Comparison of ENCODE assay signal across 8 mouse cellular contexts in genomic region chr17:6777629-6778331, GRCm38 (mm10). TPM values are rescaled to one million over a fixed set of nuclear protein-coding genes. Genes with fewer than 3 reads are reported as not detected.
A peak's percentile ranks its signal among the peaks of the same experiment; 100 is the strongest.
DNase-seq lines count a peak whose midpoint lies in the region; ATAC-seq and TF ChIP-seq lines count a peak whose summit lies in the region.
"Had no signal": no experiment of that assay in that cellular context is flagged by ENCODE, and none has a peak within 500 bp of the region (broad histone marks: within the 10 kb centered on the region; RNA-seq: fewer than 3 reads in every experiment).

No protein-coding gene starts in this region.

- no peaks in the 10 kb centered on the region for H3K36me3 ChIP-seq in kidney, embryonic 16.5 days (ENCODE audit: insufficient read depth, low read length)
- H3K36me3 ChIP-seq in ES-E14 (ENCODE audit: control insufficient read depth, insufficient read depth, low read length, poor library complexity, severe bottlenecking) = peaks cover 2% of the 10 kb centered on the region; the same call in 1 of the 2 replicates
- H3K36me3 ChIP-seq in embryonic facial prominence, embryonic 14.5 days (ENCODE audit: control insufficient read depth, insufficient read depth, low read length) = no peaks in the 10 kb centered on the region
- no peaks in the 10 kb centered on the region for H3K36me3 ChIP-seq in stomach, embryonic 14.5 days (ENCODE audit: control insufficient read depth, insufficient read depth, low read length)

- peak overlapping the region; percentile 73 for H3K27ac ChIP-seq in kidney, embryonic 16.5 days (ENCODE audit: low read length)
- H3K27ac ChIP-seq in ES-E14 (ENCODE audit: insufficient read depth, low read depth, low read length, poor library complexity, severe bottlenecking) = peak overlapping the region; percentile 70; the same call in 1 of the 2 replicates
- no peak overlapping the region; the same call in 1 of the 2 replicates for H3K27ac ChIP-seq in embryonic facial prominence, embryonic 14.5 days (replicated peaks; ENCODE audit: low read depth, low read length)
- no peak overlapping the region for H3K27ac ChIP-seq in stomach, embryonic 14.5 days (ENCODE audit: low read length)

- H3K9me3 ChIP-seq in kidney, embryonic 16.5 days (ENCODE audit: low read length) = no peaks in the 10 kb centered on the region
- no peaks in the 10 kb centered on the region for H3K9me3 ChIP-seq in ES-E14 (ENCODE audit: control insufficient read depth, insufficient read depth, low read depth, low read length)
- H3K9me3 ChIP-seq in embryonic facial prominence, embryonic 14.5 days (ENCODE audit: control insufficient read depth, low read length) = no peaks in the 10 kb centered on the region
- H3K9me3 ChIP-seq in stomach, embryonic 14.5 days (ENCODE audit: control insufficient read depth, low read depth, low read length) = no peaks in the 10 kb centered on the region

- H3K9ac ChIP-seq in kidney, embryonic 16.5 days (replicated peaks; ENCODE audit: low read length) = no peak overlapping the region
- peak overlapping the region; percentile 63; the same call in 1 of the 2 replicates for H3K9ac ChIP-seq in ES-E14 (ENCODE audit: insufficient read depth, low read depth, low read length, poor library complexity, severe bottlenecking)
- H3K9ac ChIP-seq in embryonic facial prominence, embryonic 14.5 days (ENCODE audit: low read depth, low read length) = no peak overlapping the region
- H3K9ac ChIP-seq in stomach, embryonic 14.5 days (replicated peaks; ENCODE audit: low read depth, low read length) = no peak overlapping the region

- in situ Hi-C loops in ES-E14 (cut with MboI; ENCODE audit: low sequenced_read_pairs in 2 of 2, unreplicated experiment in 2 of 2) = no loop called here

- peaks cover 71% of the 10 kb centered on the region for H3K4me1 ChIP-seq in kidney, embryonic 16.5 days (ENCODE audit: insufficient read depth, low read length)
- peaks cover 11 to 16% of the 10 kb centered on the region in 2 experiments for H3K4me1 ChIP-seq in ES-E14 (ENCODE audit: control insufficient read depth in 2 of 2, insufficient read depth in 2 of 2, low read length in 2 of 2, poor library complexity in 1 of 2)
- peaks cover 9% of the 10 kb centered on the region for H3K4me1 ChIP-seq in embryonic facial prominence, embryonic 14.5 days (ENCODE audit: control insufficient read depth, insufficient read depth, low read length)
- peaks cover 12% of the 10 kb centered on the region; the same call in 1 of the 2 replicates for H3K4me1 ChIP-seq in stomach, embryonic 14.5 days (ENCODE audit: control insufficient read depth, insufficient read depth, low read length)

- H3K4me3 ChIP-seq in kidney, embryonic 16.5 days (ENCODE audit: low read length) = no peak overlapping the region
- peak overlapping the region in 1 of 2 experiments; percentile 51; a peak in 3 of 4 replicates for H3K4me3 ChIP-seq in ES-E14 (ENCODE audit: insufficient read depth in 1 of 2, low read depth in 1 of 2, low read length in 2 of 2, poor library complexity in 1 of 2, severe bottlenecking in 1 of 2)
- no peak overlapping the region for H3K4me3 ChIP-seq in embryonic facial prominence, embryonic 14.5 days (ENCODE audit: low read depth, low read length)
- peak overlapping the region; percentile 68; the same call in 1 of the 2 replicates for H3K4me3 ChIP-seq in stomach, embryonic 14.5 days (ENCODE audit: low read depth, low read length)

- peak overlapping the region; percentile 82 for H3K4me2 ChIP-seq in kidney, embryonic 16.5 days (replicated peaks; ENCODE audit: low read depth, low read length)
- H3K4me2 ChIP-seq in embryonic facial prominence, embryonic 14.5 days (ENCODE audit: low read depth, low read length) = peak overlapping the region; percentile 92
- H3K4me2 ChIP-seq in stomach, embryonic 14.5 days (replicated peaks; ENCODE audit: low read depth, low read length) = peak overlapping the region; percentile 89; the same call in 1 of the 2 replicates

- H3K27me3 ChIP-seq in kidney, embryonic 16.5 days (ENCODE audit: insufficient read depth, low read length) = 0 out of 2 replicates have a peak, but pooled peaks cover 5% of the 10 kb centered on the region
- peaks cover 25% of the 10 kb centered on the region for H3K27me3 ChIP-seq in embryonic facial prominence, embryonic 14.5 days (replicated peaks; ENCODE audit: control insufficient read depth, insufficient read depth, low read length)
- 0 out of 2 replicates have a peak, but pooled peaks cover 2% of the 10 kb centered on the region for H3K27me3 ChIP-seq in stomach, embryonic 14.5 days (ENCODE audit: control insufficient read depth, insufficient read depth, low read length)

- no peak for ATAC-seq in kidney, embryonic 16.5 days (ENCODE audit: low FRiP score, low TSS enrichment)
- no peak for ATAC-seq in embryonic facial prominence, embryonic 14.5 days (ENCODE audit: low read depth)
- ATAC-seq in stomach, embryonic 14.5 days (ENCODE audit: insufficient number of reproducible peaks, insufficient read depth, low FRiP score, low read depth) = no peak

- 55% methylated on average over 12 of the region's 12 CpGs for WGBS in kidney, embryonic 16.5 days
- 60% methylated on average over 12 of the region's 12 CpGs for WGBS in embryonic facial prominence, embryonic 14.5 days
- 52% methylated on average over 12 of the region's 12 CpGs for WGBS in stomach, embryonic 14.5 days

- DNase-seq in kidney, postnatal 10 days = no peak
- no peak for DNase-seq in ES-E14 (ENCODE audit: low read depth, low spot score)
- DNase-seq in embryonic facial prominence, embryonic 14.5 days (ENCODE audit: low spot score) = no peak
- DNase-seq in frontal cortex, postnatal 14 days (ENCODE audit: low spot score in 2 of 2) = no peak
- DNase-seq in cerebellum, postnatal 4 days (ENCODE audit: low spot score in 2 of 2) = no peak
- DNase-seq: adrenal gland, adult 8-10 months had no signal

TF ChIP-seq in ES-E14, 5 proteins besides CTCF, POLR2A, EP300 and RAD21:
- TF ChIP-seq MAFK (IDR thresholded peaks at IDR 0.05; ENCODE audit: insufficient read depth, low read depth, low read length) (no peak), HCFC1 (IDR thresholded peaks at IDR 0.05; ENCODE audit: borderline replicate concordance, insufficient read depth, low read length) (no peak), ZNF384 (IDR thresholded peaks at IDR 0.05; ENCODE audit: low read depth, low read length) (no peak), CHD2 (IDR thresholded peaks at IDR 0.05; ENCODE audit: low read depth, low read length) (no peak), ZC3H11A (IDR thresholded peaks at IDR 0.05; ENCODE audit: borderline replicate concordance, low read depth, low read length) (no peak)
TF ChIP-seq in ES-E14: peak in this region for 0.

RNA-seq across cellular contexts. Expression of gene Ezr, which starts 4.8 kb away (rescaled TPM):
- polyA plus RNA-seq in kidney, embryonic 16.5 days (2015; fragmentation: Nextera tagmentation; extraction: Ambion mirVana) = 240 and 248 TPM in 2 replicates
- total RNA-seq in ES-E14 (2012; rRNA removed) = 131 and 180 TPM in 2 replicates
- 57.8 and 59.1 TPM in 2 replicates for polyA plus RNA-seq in embryonic facial prominence, embryonic 14.5 days (2014; fragmentation: Nextera tagmentation; extraction: Ambion mirVana)
- polyA plus RNA-seq in stomach, embryonic 14.5 days (2014; fragmentation: Nextera tagmentation; extraction: Ambion mirVana) = 176 and 199 TPM in 2 replicates

Comparison
In these comparisons a context has a peak if more than half of its experiments do, and no peak if none do; other contexts are left out.
1. H3K27ac ChIP-seq: peak in kidney, embryonic 16.5 days (single experiment) and ES-E14 (single experiment); none in embryonic facial prominence, embryonic 14.5 days (single experiment) and stomach, embryonic 14.5 days (single experiment).
2. Peak in every context shown above with its lines, with median percentiles within 50 percentile points of each other: H3K4me2 ChIP-seq.